Comparison of ENCODE assay signal across 11 mouse cellular contexts in the genomic region with DNA sequence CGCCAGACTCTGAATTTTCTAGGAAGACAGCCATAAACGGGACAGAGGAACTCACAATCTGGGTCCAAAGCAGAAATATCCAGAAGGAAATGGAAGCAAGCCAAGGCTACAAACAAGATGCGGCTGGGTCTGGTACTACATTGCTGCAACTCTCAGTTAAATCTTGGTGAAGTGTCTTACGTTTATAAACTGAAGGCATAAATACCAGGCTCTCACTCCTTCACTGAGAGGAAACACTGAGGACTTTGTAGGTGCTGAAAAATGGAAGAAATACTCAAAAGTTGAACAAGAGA. TPM values are rescaled to one million over a fixed set of nuclear protein-coding genes. Genes with fewer than 3 reads are reported as not detected.
DNase-seq lines count a peak whose midpoint lies in the region; ATAC-seq lines count a peak whose summit lies in the region.
"Had no signal": no experiment of that assay in that cellular context is flagged by ENCODE, and none has a peak within 500 bp of the region (broad histone marks: within the 10 kb centered on the region; RNA-seq: fewer than 3 reads in every experiment).

No protein-coding gene starts in this region.

- peaks cover 62% of the 10 kb centered on the region for H3K36me3 ChIP-seq in embryonic facial prominence, embryonic 10.5 days (replicated peaks)
- H3K36me3 ChIP-seq in limb, embryonic 13.5 days: peaks cover 57% of the 10 kb centered on the region

- H3K9me3 ChIP-seq in embryonic facial prominence, embryonic 10.5 days: no peaks in the 10 kb centered on the region
- no peaks in the 10 kb centered on the region for H3K9me3 ChIP-seq in limb, embryonic 13.5 days
- H3K9me3 ChIP-seq: kidney, embryonic 15.5 days; megakaryocyte, embryonic 14.5 days had no signal

- peak overlapping the region; percentile 44; the same call in 1 of the 2 replicates for H3K4me2 ChIP-seq in limb, embryonic 13.5 days (replicated peaks)
- H3K4me2 ChIP-seq: kidney, embryonic 15.5 days had no signal

- H3K27ac ChIP-seq in embryonic facial prominence, embryonic 10.5 days (replicated peaks): peak overlapping the region; percentile 65; the same call in 1 of the 2 replicates
- peak overlapping the region; percentile 65; the same call in 1 of the 2 replicates for H3K27ac ChIP-seq in limb, embryonic 13.5 days

- no peaks in the 10 kb centered on the region for H3K27me3 ChIP-seq in embryonic facial prominence, embryonic 10.5 days (replicated peaks; ENCODE audit: low read depth, poor library complexity, severe bottlenecking)
- no peaks in the 10 kb centered on the region for H3K27me3 ChIP-seq in limb, embryonic 13.5 days
- H3K27me3 ChIP-seq: kidney, embryonic 15.5 days had no signal

- H3K4me3 ChIP-seq in embryonic facial prominence, embryonic 10.5 days: no peak overlapping the region
- H3K4me3 ChIP-seq in limb, embryonic 13.5 days: no peak overlapping the region
- H3K4me3 ChIP-seq: kidney, embryonic 15.5 days; megakaryocyte, embryonic 14.5 days had no signal

- H3K9ac ChIP-seq in limb, embryonic 13.5 days: peak overlapping the region; percentile 43; the same call in 1 of the 2 replicates
- H3K9ac ChIP-seq: kidney, embryonic 15.5 days had no signal

- no peak for DNase-seq in frontal cortex, postnatal 14 days (ENCODE audit: low spot score in 2 of 2)
- peak; percentile 21 to 24 for DNase-seq in kidney, postnatal 4 days
- DNase-seq in kidney, adult 9 months: no peak
- no peak for DNase-seq in embryonic facial prominence, embryonic 10.5 days (ENCODE audit: low spot score)
- DNase-seq in right cerebral cortex, postnatal 14 days: no peak
- DNase-seq: cerebellum, adult 9-10 months had no signal

- peaks cover 81% of the 10 kb centered on the region for H3K4me1 ChIP-seq in embryonic facial prominence, embryonic 10.5 days
- peaks cover 76% of the 10 kb centered on the region for H3K4me1 ChIP-seq in limb, embryonic 13.5 days

- 78% methylated on average over 4 of the region's 4 CpGs for WGBS in embryonic facial prominence, embryonic 10.5 days
- WGBS in limb, embryonic 13.5 days: 36% methylated on average over 4 of the region's 4 CpGs

- peak; percentile 16; the same call in 1 of the 2 replicates for ATAC-seq in frontal cortex, adult (ENCODE audit: low TSS enrichment)
- no peak for ATAC-seq in limb, embryonic 13.5 days (ENCODE audit: low FRiP score, low read depth)
- no peak for ATAC-seq in granulocyte monocyte progenitor cell, adult 5-6 weeks (replicated peaks; ENCODE audit: poor library complexity, severe bottlenecking)

RNA-seq across cellular contexts. Expression of a gene that starts 6.5 kb away (rescaled TPM):
- 129 and 155 TPM in 2 replicates for polyA plus RNA-seq in embryonic facial prominence, embryonic 10.5 days (2016; fragmentation: Nextera tagmentation; extraction: Ambion mirVana)
- polyA plus RNA-seq in limb, embryonic 13.5 days (2015; fragmentation: Nextera tagmentation; extraction: Ambion mirVana): 231 and 236 TPM in 2 replicates
- not detected in 2 replicates for total RNA-seq in granulocyte monocyte progenitor cell, adult 5-6 weeks (2014; fragmentation: Nextera tagmentation)
- total RNA-seq in granulocyte monocyte progenitor cell, adult 5-6 weeks (2017): 0.09 and 3.5 TPM in 2 replicates

Comparison
In these comparisons a context has a peak if more than half of its experiments do, and no peak if none do; other contexts are left out.
1. DNase-seq: peak in kidney, postnatal 4 days (2 of 2); none in frontal cortex, postnatal 14 days (0 of 2), kidney, adult 9 months (single experiment), embryonic facial prominence, embryonic 10.5 days (single experiment) and right cerebral cortex, postnatal 14 days (single experiment).